Mouse (Mus musculus) adrenal gland (tissue): ENCODE data around the gene Ccdc182.

ENCODE experiments used
- intact Hi-C: fragments of 180-260 bp; cut with DNase I; formaldehyde crosslinking; loops from one replicate; pipeline ENCODE4 v1.15.1; 2025

Gene Ccdc182

DNA sequence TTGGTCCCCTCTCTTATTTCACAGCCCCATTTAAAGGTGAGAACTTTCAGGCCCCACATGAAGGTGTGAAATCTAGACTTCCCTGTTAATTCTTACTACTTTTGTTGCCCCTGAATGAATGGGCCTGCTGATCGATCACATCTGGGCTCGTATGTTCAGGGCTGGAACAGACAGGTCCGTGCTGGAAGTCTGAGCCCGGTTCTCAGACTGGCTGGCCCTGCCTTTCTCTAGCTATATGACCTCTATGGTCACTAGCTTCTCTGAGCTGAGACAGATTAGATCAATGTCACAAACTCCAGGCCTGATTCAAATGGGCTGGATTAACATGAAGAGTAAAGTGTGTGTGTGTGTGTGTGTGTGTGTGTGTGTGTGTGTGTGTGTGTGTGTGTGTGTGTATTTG is 14.9 kb upstream of the Ccdc182 start:
- intact Hi-C loops = no loop called here

GRCm38 (mm10) chr11:88280426-88280836 is 13.4 kb upstream of the Ccdc182 start:
- intact Hi-C loops = no loop called here

DNA sequence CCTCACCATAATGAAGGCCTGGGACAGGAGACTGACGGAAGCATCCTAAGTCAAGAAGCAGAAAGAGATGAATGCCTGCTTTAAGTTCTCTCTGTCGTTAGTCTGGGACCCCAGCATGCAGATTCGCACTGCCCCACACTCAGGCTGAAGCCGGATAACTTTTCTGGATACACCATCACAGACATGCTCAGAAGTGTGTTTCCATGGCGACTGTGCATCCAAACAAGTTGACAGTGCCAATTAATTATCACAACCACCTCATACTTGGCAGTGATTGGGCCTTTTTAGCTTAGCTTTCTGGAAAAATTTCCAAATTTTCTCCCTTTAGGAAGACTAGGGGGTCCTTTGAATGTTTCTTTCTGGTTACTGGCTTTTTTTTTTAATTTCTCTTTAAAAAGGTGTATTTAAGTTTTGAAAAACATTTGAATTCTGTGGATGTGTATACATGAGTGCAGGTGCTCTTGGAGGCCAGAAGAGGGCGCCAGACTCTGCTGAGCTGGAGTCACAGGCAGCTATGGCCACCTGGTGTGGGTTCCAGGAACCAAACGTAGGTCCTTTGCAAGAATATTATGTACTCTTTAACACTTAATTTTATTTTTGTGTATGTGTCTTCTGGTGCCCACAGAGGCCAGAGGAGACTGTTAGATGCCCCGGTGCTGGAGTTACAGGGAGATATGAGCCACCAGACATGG is 12.3 kb upstream of the Ccdc182 start:
- intact Hi-C loops = no loop called here

GRCm38 (mm10) chr11:88282516-88282915 is 11.3 kb upstream of the Ccdc182 start:
- intact Hi-C loops = no loop called here

GRCm38 (mm10) chr11:88286019-88286418 is 7.8 kb upstream of the Ccdc182 start:
- intact Hi-C loops = no loop called here

DNA sequence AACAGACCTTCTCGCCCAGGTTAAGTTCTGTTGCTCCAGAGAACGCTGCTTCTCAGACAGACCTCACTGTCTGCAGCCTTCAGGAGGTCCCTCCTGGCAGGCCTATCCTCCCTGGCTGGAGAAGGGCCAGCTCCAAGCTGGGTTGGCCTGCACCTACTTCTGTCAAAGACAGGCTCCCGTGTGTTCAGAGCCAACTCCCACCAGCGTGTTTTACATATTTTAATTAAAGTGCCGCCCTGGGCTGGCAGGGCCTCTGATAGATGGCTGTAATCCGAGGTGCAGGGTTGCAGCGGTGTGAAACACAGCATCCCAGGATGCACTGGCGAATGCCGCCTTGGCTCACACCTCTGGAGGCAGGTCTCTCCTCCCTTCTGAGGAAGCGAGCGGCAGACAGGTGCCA is 5.5 kb upstream of the Ccdc182 start:
- intact Hi-C loops = no loop called here

DNA sequence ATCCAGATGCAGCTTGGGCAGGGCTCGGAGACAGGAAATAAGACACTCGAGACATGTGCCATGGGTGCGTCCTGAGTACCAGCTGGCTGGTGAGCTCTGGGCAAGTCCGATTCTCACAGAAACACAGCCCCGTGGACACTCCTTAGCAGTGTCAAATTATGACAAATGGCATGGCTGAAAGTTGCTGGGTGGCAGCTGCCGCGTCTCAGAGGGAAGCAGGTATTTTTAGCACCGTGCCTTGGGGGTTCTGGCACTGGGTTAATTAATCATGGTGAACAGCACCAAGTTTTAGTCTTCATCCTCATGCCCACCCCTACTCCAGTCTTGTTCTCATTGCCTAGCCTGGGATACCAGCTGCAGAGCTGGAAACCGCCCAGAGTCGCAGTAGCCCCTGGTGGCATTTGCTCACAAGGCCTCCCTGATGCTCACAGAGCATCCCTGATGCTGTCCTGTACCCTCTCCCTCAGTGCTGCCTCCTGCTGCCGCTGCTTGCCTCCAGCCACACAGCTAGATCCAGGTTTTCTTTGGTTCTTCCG is 5.0 kb upstream of the Ccdc182 start:
- intact Hi-C loops = no loop called here

DNA sequence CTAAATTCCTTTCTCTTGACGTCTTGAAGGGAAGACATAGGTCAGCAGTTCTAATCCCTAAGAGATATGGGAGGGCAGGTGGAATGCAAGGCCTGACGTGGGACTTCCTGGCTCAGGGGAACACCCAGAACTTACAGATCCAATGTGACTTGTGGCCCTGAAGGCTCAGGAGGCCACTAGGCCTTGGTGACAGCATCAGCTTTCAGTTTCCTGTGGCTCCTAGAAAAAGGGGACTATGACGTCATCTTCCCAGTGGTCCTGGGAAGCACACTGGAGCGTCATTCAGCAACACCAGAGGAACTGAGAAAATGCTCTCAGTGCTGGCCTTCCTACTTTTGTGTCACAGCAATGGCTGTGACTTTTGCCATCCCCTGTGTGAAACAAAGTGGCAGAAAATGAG is 2.6 kb upstream of the Ccdc182 start:
- intact Hi-C loops = loop anchor here (2.0 to 10.0 kb wide), 2 partner anchors 122 to 434 kb away; no protein-coding TSS in a partner anchor

DNA sequence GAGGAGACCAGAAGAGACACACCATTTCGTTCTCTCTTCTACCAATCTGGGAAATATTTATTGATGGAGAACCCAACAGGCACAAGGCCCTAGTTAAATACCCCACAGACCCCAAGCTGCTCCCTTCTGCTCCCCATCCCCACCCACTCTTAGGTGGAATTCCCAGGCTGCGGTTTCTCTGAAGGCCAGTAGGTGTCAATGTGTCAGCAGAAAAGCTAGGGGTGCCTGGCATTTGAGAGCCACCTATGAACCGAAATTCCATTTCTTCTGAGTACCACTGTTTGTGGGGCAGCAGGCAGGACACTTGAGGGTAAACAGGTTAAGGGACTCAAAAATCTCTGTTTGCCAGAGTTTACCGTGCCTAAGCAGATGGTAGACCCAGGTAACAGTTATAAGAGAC is 2.2 kb upstream of the Ccdc182 start:
- intact Hi-C loops = loop anchor here (2.0 to 10.0 kb wide), 2 partner anchors 121 to 433 kb away; no protein-coding TSS in a partner anchor

- intact Hi-C loops = loop anchor here (10.0 kb wide), 1 partner anchor 430 kb away; no protein-coding TSS in a partner anchor
Measured at GRCm38 (mm10) chr11:88294394-88294710, 494 bp downstream of the Ccdc182 start.

DNA sequence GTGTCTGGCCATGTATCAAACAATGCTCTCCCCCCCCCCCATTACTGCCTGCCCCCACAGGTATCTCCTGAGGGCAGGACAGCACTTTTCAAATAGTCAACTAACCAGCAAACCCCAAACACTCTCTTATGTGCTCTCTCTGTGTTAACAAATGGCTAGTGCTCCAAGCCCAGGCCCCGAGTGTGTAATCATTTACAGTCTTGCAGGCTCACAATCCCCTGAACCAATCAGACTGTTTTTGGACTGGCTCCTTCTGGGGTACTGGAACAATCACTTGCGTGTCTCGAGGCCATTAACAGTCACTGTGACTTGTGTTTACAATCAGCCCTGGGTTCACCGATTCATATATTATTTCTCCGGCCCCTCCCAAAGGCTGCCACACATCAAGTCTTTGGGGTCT is 1.4 kb downstream of the Ccdc182 start:
- intact Hi-C loops = loop anchor here (10.0 kb wide), 1 partner anchor 430 kb away; no protein-coding TSS in a partner anchor

DNA sequence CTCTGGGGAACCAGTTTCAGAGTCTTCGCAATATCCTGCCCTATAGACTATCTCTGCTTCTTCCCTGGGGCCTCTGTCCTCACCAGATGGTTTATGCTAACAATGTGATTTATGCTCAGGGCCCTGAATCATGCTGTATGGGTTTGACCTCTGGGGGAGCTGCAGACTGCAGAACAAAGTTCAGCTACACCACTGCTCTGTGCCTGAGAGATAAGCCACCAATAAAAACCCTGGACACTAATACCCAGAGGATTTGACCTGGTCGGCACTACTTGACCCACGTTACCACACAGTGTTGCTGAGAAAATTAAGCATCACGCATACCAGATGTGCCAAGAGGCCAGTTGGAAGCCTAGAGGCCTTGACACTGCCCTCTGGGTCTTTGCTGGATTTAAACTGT is 3.7 kb downstream of the Ccdc182 start:
- intact Hi-C loops = loop anchor here (10.0 kb wide), 1 partner anchor 427 kb away; no protein-coding TSS in a partner anchor

- intact Hi-C loops = loop anchor here (10.0 kb wide), 1 partner anchor 425 kb away; no protein-coding TSS in a partner anchor
Measured at GRCm38 (mm10) chr11:88299345-88299744, 5.5 kb downstream of the Ccdc182 start.

DNA sequence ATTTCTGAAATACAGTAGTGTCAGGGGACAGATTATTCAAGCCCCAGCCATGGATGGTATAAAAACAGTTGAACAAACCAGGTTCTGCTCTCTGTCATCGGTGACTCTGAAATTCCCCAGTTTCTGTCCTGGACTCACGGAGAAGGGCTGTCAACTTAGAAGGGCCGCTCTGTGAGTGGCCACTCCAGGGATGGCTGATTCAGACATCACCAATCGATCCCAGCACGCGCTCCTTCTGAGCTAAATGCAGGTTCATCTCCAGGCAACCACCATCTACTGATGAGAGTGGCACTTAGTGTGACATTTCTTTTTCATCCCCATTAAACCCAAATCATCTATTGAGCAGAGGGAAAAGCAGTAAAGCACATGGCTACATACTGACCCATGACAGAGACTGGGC is 7.8 kb downstream of the Ccdc182 start:
- intact Hi-C loops = no loop called here

DNA sequence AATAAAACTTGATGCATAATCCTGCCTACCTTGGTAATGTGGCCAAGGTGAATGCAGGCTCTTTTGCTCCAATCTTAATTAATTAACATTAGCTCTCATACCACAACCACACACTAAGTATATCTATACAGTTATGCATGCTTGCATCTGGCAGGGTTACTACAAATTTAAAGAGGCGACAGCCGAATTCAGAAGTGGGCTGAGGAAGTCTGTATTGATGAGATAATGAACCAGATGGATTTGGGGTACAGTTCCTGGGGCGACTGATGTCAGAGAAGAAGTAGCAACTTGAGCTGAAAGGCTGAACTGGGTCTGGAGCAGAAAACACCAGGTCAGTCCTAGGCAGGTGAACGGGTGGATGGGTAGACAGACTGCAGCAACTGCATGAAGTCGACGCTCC is 11.9 kb downstream of the Ccdc182 start:
- intact Hi-C loops = no loop called here

DNA sequence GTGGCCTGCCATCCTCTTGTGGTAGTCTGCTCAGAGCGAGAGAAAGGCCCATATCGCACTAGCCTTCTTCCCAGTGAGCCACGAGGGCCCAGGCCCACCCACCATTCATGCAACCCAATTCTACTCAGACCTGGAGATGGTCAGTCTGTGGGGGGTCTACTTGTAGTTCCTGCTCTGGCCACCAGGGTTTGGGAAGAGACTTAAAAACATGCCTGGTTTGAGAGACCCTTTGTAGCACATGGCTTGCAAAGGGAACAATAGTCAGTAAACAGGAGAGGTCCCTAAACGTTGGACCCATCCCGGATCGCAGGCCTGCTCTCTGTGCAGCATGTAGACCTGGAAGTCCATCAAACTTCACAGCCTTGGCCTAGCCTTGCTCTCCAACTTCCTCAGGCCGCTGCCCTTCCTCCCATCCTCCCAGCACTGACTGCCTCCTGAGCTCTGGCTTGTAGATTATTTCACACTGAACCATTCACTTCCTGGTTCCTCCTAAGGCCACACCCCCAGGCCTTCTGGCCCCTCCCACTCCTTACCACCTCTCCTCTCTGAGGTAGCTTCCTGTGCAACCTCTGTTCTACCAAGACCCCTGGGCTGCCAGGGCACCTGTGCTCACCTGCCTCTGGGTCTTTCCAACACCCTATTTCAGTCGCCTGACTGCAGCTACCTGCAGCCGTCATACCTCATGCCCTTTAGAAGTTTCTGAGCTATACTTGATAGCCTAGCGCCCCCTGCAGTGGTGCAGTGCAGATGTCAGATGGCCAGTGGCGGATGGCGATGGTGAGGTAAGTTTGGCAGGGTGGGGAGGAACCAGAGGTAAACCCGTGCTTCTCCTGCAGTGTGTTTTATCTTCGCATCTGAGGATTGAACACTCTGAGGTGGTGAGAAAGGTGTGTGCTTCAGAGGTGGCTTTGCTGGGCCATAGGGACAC is 14.0 kb downstream of the Ccdc182 start:
- intact Hi-C loops = no loop called here

- intact Hi-C loops = no loop called here
Measured at GRCm38 (mm10) chr11:88309059-88309700, 15.3 kb downstream of the Ccdc182 start.

GRCm38 (mm10) chr11:88310773-88311172 is 16.9 kb downstream of the Ccdc182 start:
- intact Hi-C loops = no loop called here

GRCm38 (mm10) chr11:88311606-88312005 is 17.7 kb downstream of the Ccdc182 start:
- intact Hi-C loops = no loop called here

DNA sequence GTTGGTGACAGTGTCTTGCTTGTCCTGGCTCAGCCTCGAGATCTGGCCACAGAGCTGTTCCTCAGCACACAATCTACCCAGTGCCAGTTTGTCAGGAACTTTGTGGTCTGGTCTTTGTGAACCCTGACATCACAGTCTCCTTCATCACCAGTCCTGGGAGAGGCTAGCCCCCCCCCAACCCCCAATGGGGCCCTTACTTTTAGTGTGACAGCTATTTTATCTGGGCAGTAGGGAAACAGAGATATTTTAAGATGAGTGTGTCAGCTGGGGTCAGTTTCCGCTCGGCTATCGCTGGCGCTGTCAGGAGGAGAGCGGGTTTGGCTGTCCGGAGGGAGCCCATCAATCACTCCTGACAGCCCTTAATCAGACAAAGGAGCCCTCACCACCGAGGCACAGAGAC is 19.7 kb downstream of the Ccdc182 start:
- intact Hi-C loops = no loop called here

- intact Hi-C loops = no loop called here
Measured at GRCm38 (mm10) chr11:88314471-88314870, 20.6 kb downstream of the Ccdc182 start.

DNA sequence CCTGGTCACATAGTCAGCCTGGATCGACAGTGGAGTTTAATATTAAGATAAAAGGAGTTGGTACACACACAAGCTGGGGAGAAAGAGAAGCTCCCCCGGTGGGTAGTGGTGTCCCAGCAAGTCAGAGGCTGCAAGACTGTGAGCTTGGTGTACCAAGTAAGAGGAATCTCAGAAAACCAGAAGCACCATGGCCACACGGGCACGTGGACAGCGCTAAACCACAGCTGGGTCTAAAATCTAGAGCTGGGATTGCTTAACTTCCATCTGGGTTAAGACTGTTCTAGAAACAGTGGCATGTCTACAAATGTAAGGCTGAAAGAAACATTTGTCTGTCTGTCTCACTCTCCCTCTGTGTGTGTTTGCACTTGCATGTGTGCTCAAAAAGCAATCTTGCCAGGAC is 21.5 kb downstream of the Ccdc182 start:
- intact Hi-C loops = no loop called here
